Mouse (Mus musculus) heart, postnatal 4 days (tissue): ENCODE data around the gene Cmtm2a. TPM values are rescaled to one million over a fixed set of nuclear protein-coding genes. Genes with fewer than 3 reads are reported as not detected.
"Not testable (repeated sequence)": the region's sequence is repeated elsewhere in the genome, so short reads cannot be mapped to it uniquely, and the experiment has no call there.

ENCODE experiments used
- DNase-seq: peaks from one replicate; pipeline ENCODE4 v3.0.0; 2021
- total RNA-seq, 2 experiments: library from RNA; stranded (reverse); gene quantifications; 2 replicates each; pipeline ENCODE4 v1.2.3; 2021

Gene Cmtm2a
- not detected for total RNA-seq

GRCm38 (mm10) chr8:104293081-104293480 is at the start of gene Cmtm2a:
Gene Cmtm2a (minus strand): TSS chr8:104293181.
- not testable (repeated sequence) for DNase-seq

- no peak for DNase-seq
These were observed 49.4 kb upstream of the Cmtm2a start for GRCm38 (mm10) chr8:104342426-104342825.

- DNase-seq = no peak
These were observed 48.7 kb upstream of the Cmtm2a start for GRCm38 (mm10) chr8:104341678-104342077.

- DNase-seq = peak; percentile 86
These were observed 48.2 kb upstream of the Cmtm2a start for GRCm38 (mm10) chr8:104341106-104341561.

GRCm38 (mm10) chr8:104340233-104341105 is 47.5 kb upstream of the Cmtm2a start:
- DNase-seq = peak; percentile 88

- DNase-seq = no peak
These were observed 46.9 kb upstream of the Cmtm2a start for GRCm38 (mm10) chr8:104339983-104340232.

- DNase-seq = peak; percentile 57
These were observed 46.4 kb upstream of the Cmtm2a start, which contains the start of gene Cmtm3 for GRCm38 (mm10) chr8:104339229-104339982. Gene Cmtm3 (plus strand): TSS chr8:104339410.

- DNase-seq = no peak
These were observed 44.9 kb upstream of the Cmtm2a start for GRCm38 (mm10) chr8:104337890-104338289.

GRCm38 (mm10) chr8:104336806-104337205 is 43.8 kb upstream of the Cmtm2a start:
- DNase-seq = no peak

- no peak for DNase-seq
These were observed 41.2 kb upstream of the Cmtm2a start for GRCm38 (mm10) chr8:104334196-104334595.

GRCm38 (mm10) chr8:104333786-104334185 is 40.8 kb upstream of the Cmtm2a start:
- no peak for DNase-seq

GRCm38 (mm10) chr8:104332665-104333631 is 40.0 kb upstream of the Cmtm2a start:
- DNase-seq = no peak

- not testable (repeated sequence) for DNase-seq
These were observed 28.9 kb upstream of the Cmtm2a start, which contains the start of gene Cmtm2b for GRCm38 (mm10) chr8:104321930-104322329. Gene Cmtm2b (plus strand): TSS chr8:104322230.

- not testable (repeated sequence) for DNase-seq
These were observed 28.3 kb upstream of the Cmtm2a start, which contains the start of gene Gm11020 for GRCm38 (mm10) chr8:104321267-104321666. Gene Gm11020 (plus strand): TSS chr8:104321567.

- peak; percentile 32 for DNase-seq
These were observed 20.3 kb upstream of the Cmtm2a start for GRCm38 (mm10) chr8:104313311-104313710.

GRCm38 (mm10) chr8:104312023-104312422 is 19.0 kb upstream of the Cmtm2a start:
- not testable (repeated sequence) for DNase-seq

GRCm38 (mm10) chr8:104309441-104310155 is 16.6 kb upstream of the Cmtm2a start, which contains the start of the genes Gm45711 and Cmtm1:
Gene Gm45711 (minus strand): TSS chr8:104310081.
Gene Cmtm1 (minus strand): TSS chr8:104310145.
- DNase-seq = not testable (repeated sequence)

GRCm38 (mm10) chr8:104308341-104308740 is 15.4 kb upstream of the Cmtm2a start:
- not testable (repeated sequence) for DNase-seq

GRCm38 (mm10) chr8:104304962-104305361 is 12.0 kb upstream of the Cmtm2a start:
- DNase-seq = no peak

- DNase-seq = not testable (repeated sequence)
These were observed 9.6 kb upstream of the Cmtm2a start for GRCm38 (mm10) chr8:104302536-104302935.

GRCm38 (mm10) chr8:104301577-104301976 is 8.6 kb upstream of the Cmtm2a start:
- peak; percentile 23 for DNase-seq
